In genomic region chr2:69683036-69683805, GRCm38 (mm10) we compare ENCODE assay signal across 10 mouse cellular contexts. TPM values are rescaled to one million over a fixed set of nuclear protein-coding genes. Genes with fewer than 3 reads are reported as not detected.
DNase-seq lines count a peak whose midpoint lies in the region; ATAC-seq lines count a peak whose summit lies in the region.
"Had no signal": no experiment of that assay in that cellular context is flagged by ENCODE, and none has a peak within 500 bp of the region (broad histone marks: within the 10 kb centered on the region; RNA-seq: fewer than 3 reads in every experiment).

No protein-coding gene starts in this region.

- H3K4me1 ChIP-seq in forebrain, embryonic 10.5 days: peaks cover 16% of the 10 kb centered on the region
- peaks cover 2% of the 10 kb centered on the region; the same call in 1 of the 2 replicates for H3K4me1 ChIP-seq in hindbrain, embryonic 16.5 days (ENCODE audit: control insufficient read depth, insufficient read depth, low read depth, low read length)
- no peaks in the 10 kb centered on the region for H3K4me1 ChIP-seq in neural tube, embryonic 12.5 days

- H3K4me2 ChIP-seq in hindbrain, embryonic 16.5 days (ENCODE audit: low read length): peak overlapping the region; percentile 35
- peak overlapping the region; percentile 25; the same call in 1 of the 2 replicates for H3K4me2 ChIP-seq in neural tube, embryonic 12.5 days (replicated peaks)

- DNase-seq in embryo, embryonic 10 days (ENCODE audit: low spot score): peak; percentile 76
- DNase-seq in forebrain, embryonic 10.5 days (ENCODE audit: extremely low spot score, low spot score): no peak
- DNase-seq in spleen, postnatal 14 days (ENCODE audit: low spot score in 2 of 2): no peak
- DNase-seq in T-cell, adult 2 months (ENCODE audit: low spot score): no peak
- DNase-seq in cerebellum, adult 11-12 months: no peak
- DNase-seq: gastrocnemius, postnatal 36 days had no signal

- H3K9me3 ChIP-seq in forebrain, embryonic 10.5 days: no peaks in the 10 kb centered on the region
- no peaks in the 10 kb centered on the region for H3K9me3 ChIP-seq in hindbrain, embryonic 16.5 days (ENCODE audit: control insufficient read depth, low read length)
- no peaks in the 10 kb centered on the region for H3K9me3 ChIP-seq in neural tube, embryonic 12.5 days

- H3K4me3 ChIP-seq in forebrain, embryonic 10.5 days: no peak overlapping the region
- H3K4me3 ChIP-seq in hindbrain, embryonic 16.5 days (ENCODE audit: low read length): no peak overlapping the region
- H3K4me3 ChIP-seq in neural tube, embryonic 12.5 days: no peak overlapping the region

- 0 out of 2 replicates have a peak, but pooled peaks cover 7% of the 10 kb centered on the region for H3K27me3 ChIP-seq in forebrain, embryonic 10.5 days (ENCODE audit: poor library complexity, severe bottlenecking)
- H3K27me3 ChIP-seq in hindbrain, embryonic 16.5 days (replicated peaks; ENCODE audit: control insufficient read depth, insufficient read depth, low read length): no peaks in the 10 kb centered on the region
- no peaks in the 10 kb centered on the region for H3K27me3 ChIP-seq in neural tube, embryonic 12.5 days (replicated peaks)

- WGBS in forebrain, embryonic 10.5 days: 37% methylated on average over 13 of the region's 13 CpGs
- WGBS in hindbrain, embryonic 16.5 days: 19% methylated on average over 13 of the region's 13 CpGs
- 25% methylated on average over 13 of the region's 13 CpGs for WGBS in neural tube, embryonic 12.5 days

- ATAC-seq in hindbrain, embryonic 16.5 days: 0 out of 2 replicates have a peak, but pooled peaks have one; percentile 37
- ATAC-seq in neural tube, embryonic 12.5 days (ENCODE audit: low FRiP score, low read depth): peak; percentile 76
- ATAC-seq: activated CD4-positive, CD25-positive, alpha-beta regulatory T cell, adult 4 months had no signal

- H3K27ac ChIP-seq in forebrain, embryonic 10.5 days: peak overlapping the region; percentile 54
- H3K27ac ChIP-seq in hindbrain, embryonic 16.5 days (ENCODE audit: low read depth, low read length): no peak overlapping the region
- no peak overlapping the region for H3K27ac ChIP-seq in neural tube, embryonic 12.5 days
- H3K27ac ChIP-seq: kidney, postnatal 0 days had no signal

- no peak overlapping the region for H3K9ac ChIP-seq in hindbrain, embryonic 16.5 days (ENCODE audit: low read depth, low read length)
- H3K9ac ChIP-seq in neural tube, embryonic 12.5 days: no peak overlapping the region

- peaks cover 37% of the 10 kb centered on the region for H3K36me3 ChIP-seq in forebrain, embryonic 10.5 days (replicated peaks)
- H3K36me3 ChIP-seq in hindbrain, embryonic 16.5 days (ENCODE audit: control insufficient read depth, insufficient read depth, low read length): peaks cover 11% of the 10 kb centered on the region
- H3K36me3 ChIP-seq in neural tube, embryonic 12.5 days: peaks cover 24% of the 10 kb centered on the region

RNA-seq across cellular contexts. Expression of gene Klhl41, which starts 13.3 kb away (rescaled TPM):
- polyA plus RNA-seq in forebrain, embryonic 10.5 days (2016; fragmentation: Nextera tagmentation; extraction: Ambion mirVana): 0.11 and 0.21 TPM in 2 replicates
- polyA plus RNA-seq in hindbrain, embryonic 16.5 days (2015; fragmentation: Nextera tagmentation; extraction: Ambion mirVana): 0.08 and 1.6 TPM in 2 replicates
- polyA plus RNA-seq in neural tube, embryonic 12.5 days (2016; fragmentation: Nextera tagmentation; extraction: Ambion mirVana): 3.0 and 5.0 TPM in 2 replicates
- polyA plus RNA-seq: activated CD4-positive, CD25-positive, alpha-beta regulatory T cell, adult 4 months had no signal

RNA-seq across cellular contexts. Expression of gene Fastkd1, which starts 30.1 kb away (rescaled TPM):
- polyA plus RNA-seq in forebrain, embryonic 10.5 days (2016; fragmentation: Nextera tagmentation; extraction: Ambion mirVana): 18.6 and 19.1 TPM in 2 replicates
- polyA plus RNA-seq in hindbrain, embryonic 16.5 days (2015; fragmentation: Nextera tagmentation; extraction: Ambion mirVana): 15.1 and 17.1 TPM in 2 replicates
- polyA plus RNA-seq in neural tube, embryonic 12.5 days (2016; fragmentation: Nextera tagmentation; extraction: Ambion mirVana): 17.1 and 17.4 TPM in 2 replicates

RNA-seq across cellular contexts. Expression of gene Bbs5, which starts 36.2 kb away (rescaled TPM):
- 14.5 and 15.6 TPM in 2 replicates for polyA plus RNA-seq in forebrain, embryonic 10.5 days (2016; fragmentation: Nextera tagmentation; extraction: Ambion mirVana)
- polyA plus RNA-seq in hindbrain, embryonic 16.5 days (2015; fragmentation: Nextera tagmentation; extraction: Ambion mirVana): 26.1 and 28.3 TPM in 2 replicates
- polyA plus RNA-seq in neural tube, embryonic 12.5 days (2016; fragmentation: Nextera tagmentation; extraction: Ambion mirVana): 20.7 and 24.0 TPM in 2 replicates

RNA-seq across cellular contexts. Expression of gene Ppig, which starts 39.1 kb away (rescaled TPM):
- 155 and 168 TPM in 2 replicates for polyA plus RNA-seq in forebrain, embryonic 10.5 days (2016; fragmentation: Nextera tagmentation; extraction: Ambion mirVana)
- polyA plus RNA-seq in hindbrain, embryonic 16.5 days (2015; fragmentation: Nextera tagmentation; extraction: Ambion mirVana): 114 and 131 TPM in 2 replicates
- polyA plus RNA-seq in neural tube, embryonic 12.5 days (2016; fragmentation: Nextera tagmentation; extraction: Ambion mirVana): 128 and 144 TPM in 2 replicates
